Mouse (Mus musculus): Measurements from ENCODE around the gene Urah.

The Urah gene

GRCm38 (mm10) chr7:140834968-140835757 is at the start of gene Urah:
Gene Urah, plus strand, starts transcription at chr7:140835018.
- POLR2A ChIA-PET = interaction anchor here (0.5 to 2.7 kb wide), 19 partner anchors 8 to 748 kb away, joined by 3 to 16 read pairs (median 3); partner anchors contain the start of genes Zfp941 (in 3 of the 4), Echs1 (in 1 of the 4), Gm45785 (in 1 of the 4) and Rassf7 (in 1 of the 4)

GRCm38 (mm10) chr7:140787406-140788052 is 47.3 kb upstream of the Urah start, which contains the start of gene Syce1:
Gene Syce1, minus strand, starts transcription at chr7:140787852.
- CTCF ChIA-PET = interaction anchor here in 3 of 4 experiments (1.1 to 1.7 kb wide), 3 partner anchors 18 kb away, joined by 3 to 6 read pairs (median 4); no protein-coding TSS in a partner anchor
- POLR2A ChIA-PET = interaction anchor here in 1 of 4 experiments (0.6 to 1.6 kb wide), 3 partner anchors 18 to 1391 kb away, joined by 3 to 4 read pairs (median 3); no protein-coding TSS in a partner anchor

More at GRCm38 (mm10) chr7:140834968-140835757, at the start of gene Urah:
- CTCF ChIA-PET = interaction anchor here (0.6 to 2.1 kb wide), 12 partner anchors 10 to 690 kb away, joined by 3 to 13 read pairs (median 4); partner anchors contain the start of genes Scgb1c1 (in 3 of the 4) and Zfp941 (in 1 of the 4)

GRCm38 (mm10) chr7:140788053-140788435 is 46.8 kb upstream of the Urah start:
- ChIA-PET POLR2A (interaction anchor here in 1 of 4 experiments (0.6 to 1.6 kb wide), 3 partner anchors 17 to 1391 kb away, joined by 3 to 4 read pairs (median 3); no protein-coding TSS in a partner anchor), CTCF (interaction anchor here in 2 of 4 experiments (1.1 to 1.7 kb wide), 2 partner anchors 18 kb away, joined by 4 to 6 read pairs; no protein-coding TSS in a partner anchor)

DNA sequence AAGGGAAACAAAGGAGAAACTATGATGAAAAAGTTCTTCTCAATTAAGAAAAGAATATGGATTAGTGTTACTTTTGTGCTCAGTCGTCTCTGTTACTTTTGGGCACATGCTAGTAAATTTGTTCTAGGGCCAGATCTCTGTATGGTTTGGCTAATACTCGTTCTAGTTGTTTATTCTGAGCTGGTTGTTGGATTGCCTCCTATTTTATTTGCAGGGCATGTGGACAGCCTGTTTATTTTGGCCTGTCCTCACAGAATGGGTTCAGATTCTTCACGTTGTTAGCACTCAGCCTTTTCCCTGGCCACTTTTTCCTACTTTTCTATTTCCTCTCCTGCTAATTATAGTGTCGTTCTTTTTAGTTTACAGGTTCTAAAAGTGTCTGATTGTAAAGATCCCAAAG is 41.3 kb upstream of the Urah start:
- ChIA-PET POLR2A (no interaction called here), CTCF (no interaction called here)

- ChIA-PET CTCF (interaction anchor here in 2 of 4 experiments (1.0 kb wide), 2 partner anchors 14 to 611 kb away, joined by 3 read pairs; no protein-coding TSS in a partner anchor), POLR2A (interaction anchor here in 1 of 4 experiments (0.5 kb wide), 2 partner anchors 186 to 804 kb away, joined by 3 to 6 read pairs; no protein-coding TSS in a partner anchor)
These were observed 37.2 kb upstream of the Urah start for GRCm38 (mm10) chr7:140797619-140798018.

DNA sequence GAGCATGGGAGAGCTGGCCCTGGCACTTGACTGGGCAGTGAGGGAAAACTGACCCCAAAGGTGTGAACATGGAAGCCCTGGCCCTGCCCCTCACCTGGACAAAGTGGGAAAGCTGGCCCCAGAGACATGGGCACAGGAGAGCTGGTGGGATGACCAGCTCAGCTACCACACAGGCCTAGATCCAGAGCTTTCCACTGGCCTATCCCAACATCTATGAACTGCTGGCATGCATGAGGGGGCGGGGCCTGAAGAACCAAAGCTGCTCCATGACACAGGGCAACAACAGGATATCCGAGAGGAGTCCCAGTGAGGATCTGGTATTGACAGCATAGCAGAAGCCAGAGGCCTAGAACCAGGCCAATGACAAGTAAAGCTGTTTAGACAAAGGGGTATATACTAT is 36.6 kb upstream of the Urah start:
- POLR2A ChIA-PET = interaction anchor here in 1 of 4 experiments (0.5 kb wide), 1 partner anchor 805 kb away, joined by 6 read pairs; no protein-coding TSS in a partner anchor
- CTCF ChIA-PET = interaction anchor here in 1 of 4 experiments (0.6 to 1.0 kb wide), 2 partner anchors 13 to 21 kb away, joined by 3 read pairs; no protein-coding TSS in a partner anchor

- ChIA-PET POLR2A (interaction anchor here in 1 of 4 experiments (0.6 kb wide), 1 partner anchor 20 kb away, joined by 3 read pairs; no protein-coding TSS in a partner anchor), CTCF (no interaction called here)
These were observed 32.2 kb upstream of the Urah start for GRCm38 (mm10) chr7:140802629-140803028.

- ChIA-PET POLR2A (interaction anchor here in 3 of 4 experiments (0.6 to 1.9 kb wide), 10 partner anchors 11 to 1269 kb away, joined by 3 to 12 read pairs (median 3); partner anchors contain the start of genes Zfp941 (in 2 of the 3) and Syce1 (in 1 of the 3)), CTCF (interaction anchor here (0.5 to 4.4 kb wide), 49 partner anchors 9 to 730 kb away, joined by 3 to 23 read pairs (median 4); partner anchors contain the start of genes Syce1 (in 2 of the 4), Urah (in 2 of the 4), Zfp941 (in 2 of the 4) and Fuom (in 1 of the 4))
These were observed 29.1 kb upstream of the Urah start for GRCm38 (mm10) chr7:140805704-140806103.

DNA sequence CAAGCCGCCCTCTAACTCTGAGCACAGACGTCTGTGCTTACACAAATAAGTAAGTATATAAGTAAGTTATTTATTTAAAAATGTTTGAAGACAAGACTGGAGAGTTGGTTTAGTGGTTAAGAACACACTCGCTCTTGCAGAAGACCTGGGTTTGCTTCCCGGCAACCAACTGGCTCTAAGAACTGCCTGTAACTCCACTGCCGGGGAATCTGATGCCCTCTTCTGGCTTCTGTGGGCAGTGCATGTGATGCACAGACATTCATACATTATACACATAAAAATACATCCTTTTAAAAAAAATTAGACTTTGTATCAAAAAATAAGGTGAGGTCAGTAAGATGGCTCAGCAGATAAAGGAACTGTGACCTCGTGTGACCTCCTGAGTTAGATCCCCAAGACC is 24.3 kb upstream of the Urah start:
- ChIA-PET POLR2A (interaction anchor here in 1 of 4 experiments (0.6 kb wide), 1 partner anchor 626 kb away, joined by 3 read pairs; no protein-coding TSS in a partner anchor), CTCF (interaction anchor here in 1 of 4 experiments (0.7 to 0.9 kb wide), 3 partner anchors 9 to 622 kb away, joined by 3 to 4 read pairs (median 3); no protein-coding TSS in a partner anchor)

DNA sequence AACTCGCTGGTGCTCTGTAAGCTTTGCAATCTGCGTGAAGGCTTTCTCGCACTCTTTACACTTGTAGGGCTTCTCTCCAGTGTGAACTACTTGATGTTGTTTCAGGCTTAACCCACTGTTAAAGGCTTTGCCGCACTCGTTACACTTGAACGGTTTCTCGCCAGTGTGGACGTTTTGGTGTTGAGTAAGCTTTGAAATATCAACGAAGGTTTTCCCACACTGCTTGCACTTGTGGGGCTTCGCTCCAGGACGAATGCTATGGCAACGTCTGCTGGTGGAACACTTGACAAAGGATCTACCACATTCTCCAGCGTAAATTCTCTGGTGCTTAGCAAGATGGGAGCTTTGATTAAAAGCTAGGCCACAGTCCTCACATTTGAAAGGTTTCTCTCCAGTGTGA is 23.1 kb upstream of the Urah start:
- POLR2A ChIA-PET = interaction anchor here in 2 of 4 experiments (0.9 to 1.5 kb wide), 4 partner anchors 8 to 29 kb away, joined by 3 to 4 read pairs (median 3); partner anchors contain the start of gene Syce1 (in 1 of the 2)
- CTCF ChIA-PET = interaction anchor here in 1 of 4 experiments (1.1 to 1.2 kb wide), 2 partner anchors 13 to 14 kb away, joined by 3 to 8 read pairs; no protein-coding TSS in a partner anchor

GRCm38 (mm10) chr7:140812850-140813249 is 22.0 kb upstream of the Urah start:
- POLR2A ChIA-PET = interaction anchor here in 2 of 4 experiments (0.7 to 1.3 kb wide), 5 partner anchors 8 to 44 kb away, joined by 3 to 7 read pairs (median 3); partner anchors contain the start of genes Bet1l (in 1 of the 2), Gm45785 (in 1 of the 2), Ric8a (in 1 of the 2) and Zfp941 (in 1 of the 2)
- CTCF ChIA-PET = interaction anchor here in 1 of 4 experiments (0.9 kb wide), 1 partner anchor 14 kb away, joined by 3 read pairs; no protein-coding TSS in a partner anchor

- ChIA-PET CTCF (interaction anchor here in 3 of 4 experiments (0.6 to 2.1 kb wide), 3 partner anchors 10 to 625 kb away, joined by 3 to 8 read pairs (median 6); no protein-coding TSS in a partner anchor), POLR2A (interaction anchor here in 1 of 4 experiments (1.1 to 1.7 kb wide), 5 partner anchors 9 to 334 kb away, joined by 3 to 4 read pairs (median 4); no protein-coding TSS in a partner anchor)
These were observed 14.6 kb upstream of the Urah start for GRCm38 (mm10) chr7:140820173-140820572.

- ChIA-PET CTCF (interaction anchor here (0.6 to 2.1 kb wide), 9 partner anchors 15 to 1280 kb away, joined by 3 to 12 read pairs (median 6); partner anchors contain the start of gene Ptdss2 (in 1 of the 4)), POLR2A (interaction anchor here in 3 of 4 experiments (0.5 to 2.7 kb wide), 55 partner anchors 9 to 1081 kb away, joined by 3 to 16 read pairs (median 4); partner anchors contain the start of genes Gm45785 (in 3 of the 3), Echs1 (in 2 of the 3), Paox (in 2 of the 3) and Ric8a (in 2 of the 3))
These were observed 13.5 kb upstream of the Urah start for GRCm38 (mm10) chr7:140821305-140821652.

DNA sequence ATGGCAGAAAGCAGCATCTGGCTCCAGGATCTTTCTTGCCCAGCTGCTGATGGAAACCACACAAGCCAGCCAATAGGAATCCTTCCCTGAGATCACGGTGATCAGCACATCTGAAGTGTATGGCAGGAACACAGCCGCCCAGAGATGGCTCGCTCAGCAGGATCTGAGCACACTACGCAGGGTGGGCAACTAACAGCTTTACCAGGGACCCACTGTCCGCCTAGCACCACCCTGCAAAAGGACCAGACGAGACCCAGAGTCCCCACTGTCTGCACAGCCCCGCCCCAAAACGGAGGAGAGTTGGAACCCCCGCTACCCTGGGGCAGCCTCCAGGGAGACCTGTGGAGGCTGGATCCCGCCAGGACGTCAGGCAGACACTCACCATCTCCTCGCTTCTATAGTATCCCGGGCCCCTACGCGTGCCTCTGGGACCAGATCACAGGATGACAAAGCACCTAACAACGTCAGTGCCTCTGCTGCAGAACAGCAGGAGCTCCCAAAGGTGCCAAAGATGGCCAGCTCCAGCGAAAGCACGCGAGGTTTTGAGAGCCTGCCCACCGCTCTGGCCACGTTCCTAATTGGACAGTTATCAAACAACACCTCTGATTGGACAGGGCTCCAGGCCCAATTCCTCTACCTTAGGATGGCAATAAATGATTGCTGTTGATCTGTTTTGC is 13.0 kb upstream of the Urah start, which contains the start of gene Zfp941:
Gene Zfp941 (minus strand): TSS at position 526 of the 677 bp plus-strand sequence.
- POLR2A ChIA-PET = interaction anchor here in 3 of 4 experiments (0.5 to 2.7 kb wide), 63 partner anchors 9 to 1080 kb away, joined by 3 to 16 read pairs (median 3); partner anchors contain the start of genes Gm45785 (in 3 of the 3), Urah (in 3 of the 3), Echs1 (in 2 of the 3) and Paox (in 2 of the 3)
- CTCF ChIA-PET = interaction anchor here (0.6 to 2.1 kb wide), 11 partner anchors 13 to 1281 kb away, joined by 3 to 12 read pairs (median 6); partner anchors contain the start of genes Ptdss2 (in 1 of the 4) and Urah (in 1 of the 4)

- ChIA-PET POLR2A (interaction anchor here in 2 of 4 experiments (0.8 to 2.7 kb wide), 6 partner anchors 10 to 226 kb away, joined by 3 to 16 read pairs (median 8); partner anchors contain the start of genes Gm45785 (in 1 of the 2), Ric8a (in 1 of the 2) and Urah (in 1 of the 2)), CTCF (interaction anchor here in 1 of 4 experiments (0.7 kb wide), 1 partner anchor 14 kb away, joined by 3 read pairs; no protein-coding TSS in a partner anchor)
These were observed 12.1 kb upstream of the Urah start for GRCm38 (mm10) chr7:140822731-140823130.

All from embryonic stem cell, embryonic (primary cell).